Mouse (Mus musculus) midbrain, embryonic 11.5 days (tissue): ENCODE data around the gene Setd7. TPM values are rescaled to one million over a fixed set of nuclear protein-coding genes. Genes with fewer than 3 reads are reported as not detected.
A peak's percentile ranks its signal among the peaks of the same experiment; 100 is the strongest.

Source experiments
- ATAC-seq: fragments of 200-750 bp; cut with Nextera tagmentation; 2 replicates; pipeline ENCODE4 v1.8.0; 2017; ENCODE audit warnings: moderate TSS enrichment, moderate library complexity; ENCODE audit not compliant: low FRiP score
- DNase-seq: peaks from one replicate; pipeline ENCODE4 v3.0.0; 2015; ENCODE audit warnings: low spot score; ENCODE audit errors: missing footprints
- H3K27ac ChIP-seq: fragments of 300-500 bp; sonication (generic); 2 replicates; pipeline ENCODE4 v1.5.1; 2014; ENCODE audit warnings: low read depth, low read length
- H3K27me3 ChIP-seq: fragments of 300-500 bp; sonication (generic); 2 replicates; pipeline ENCODE4 v1.6.1; 2014; ENCODE audit warnings: mild to moderate bottlenecking, low read length, moderate library complexity, mixed read lengths; ENCODE audit not compliant: control insufficient read depth, insufficient read depth
- H3K36me3 ChIP-seq: fragments of 300-500 bp; sonication (generic); 2 replicates; pipeline ENCODE4 v1.6.1; 2014; ENCODE audit warnings: mild to moderate bottlenecking, low read length, moderate library complexity, mixed read lengths; ENCODE audit not compliant: control insufficient read depth, insufficient read depth
- H3K4me1 ChIP-seq: fragments of 300-500 bp; sonication (generic); 2 replicates; pipeline ENCODE4 v1.6.1; 2014; ENCODE audit warnings: low read length; ENCODE audit not compliant: control insufficient read depth, insufficient read depth
- H3K4me2 ChIP-seq: fragments of 300-500 bp; sonication (generic); 2 replicates; pipeline ENCODE4 v1.6.1; 2014; ENCODE audit warnings: mild to moderate bottlenecking, moderate library complexity
- H3K4me3 ChIP-seq: fragments of 300-500 bp; sonication (generic); 2 replicates; pipeline ENCODE4 v1.5.1; 2014; ENCODE audit warnings: low read depth, low read length
- H3K9ac ChIP-seq: fragments of 300-500 bp; sonication (generic); 2 replicates; pipeline ENCODE4 v1.6.1; 2014; ENCODE audit warnings: low read length
- H3K9me3 ChIP-seq: fragments of 300-500 bp; sonication (generic); 2 replicates; pipeline ENCODE4 v1.6.1; 2016; ENCODE audit warnings: low read length; ENCODE audit not compliant: control insufficient read depth
- WGBS: fragments of 180-500 bp; shearing (Covaris S2); extraction: QIAGEN DNeasy Blood & Tissue Kit; methylation state at CpG from one replicate; pipeline ENCODE4 v1.1.7; 2014; 5-methylcytosine and 5-hydroxymethylcytosine counted together
- polyA plus RNA-seq: library from polyadenylated mRNA; unstranded; fragments of >200 nt; fragmentation: Nextera tagmentation; extraction: Ambion mirVana; gene quantifications from 2 replicates; pipeline ENCODE4 v1.2.1, GENCODE M21; 2014

The Setd7 gene
- polyA plus RNA-seq = 3.4 and 3.8 TPM in 2 replicates

DNA sequence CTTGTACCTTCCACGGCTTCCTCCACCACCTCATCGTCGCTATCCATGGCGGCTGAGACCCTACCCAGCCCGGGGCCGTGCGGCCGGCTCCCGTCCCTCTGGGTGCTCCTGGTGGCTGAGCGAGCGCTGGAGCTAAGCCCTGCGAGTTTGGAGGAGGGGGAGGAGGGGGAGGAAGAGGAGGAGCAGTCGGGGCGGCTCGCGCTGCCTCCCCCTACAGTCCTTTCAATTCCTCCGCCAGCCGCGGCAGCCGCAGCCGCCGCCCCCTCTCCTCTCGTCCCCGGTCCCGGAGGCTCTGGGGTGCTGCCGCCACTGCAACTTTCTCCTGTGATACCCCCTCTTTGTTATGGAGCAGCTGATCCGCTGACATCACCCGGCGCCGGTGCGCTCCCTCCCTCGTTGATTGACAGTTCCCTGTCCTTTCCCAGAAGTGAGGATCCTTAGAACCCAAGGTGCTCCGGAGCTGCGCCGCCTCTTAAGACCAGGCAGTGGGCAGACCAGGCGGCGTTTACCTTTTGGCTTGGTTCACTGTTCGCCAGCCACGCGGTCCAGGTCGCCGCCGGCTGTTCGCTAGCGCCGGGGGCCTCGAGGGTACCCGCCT is at the start of gene Setd7:
TSS of gene Setd7 (minus strand) at position 369 of the 598 bp plus-strand sequence.
- H3K27ac ChIP-seq = peak within 1 kb of the TSS; percentile 85
- H3K27me3 ChIP-seq = no peaks in the 10 kb centered on the region; the same call in 1 of the 2 replicates
- peak within 1 kb of the TSS; percentile 66 for H3K4me2 ChIP-seq
- H3K9me3 ChIP-seq = no peaks in the 10 kb centered on the region
- peaks cover 16% of the 10 kb centered on the region for H3K4me1 ChIP-seq
- H3K4me3 ChIP-seq = peak within 1 kb of the TSS; percentile 65
- WGBS = 0% methylated on average over 46 of the region's 48 CpGs
- DNase-seq (peak; percentile 98), ATAC-seq (peak; percentile 87)
- peak within 1 kb of the TSS; percentile 93 for H3K9ac ChIP-seq
- no peaks in the 10 kb centered on the region for H3K36me3 ChIP-seq

DNA sequence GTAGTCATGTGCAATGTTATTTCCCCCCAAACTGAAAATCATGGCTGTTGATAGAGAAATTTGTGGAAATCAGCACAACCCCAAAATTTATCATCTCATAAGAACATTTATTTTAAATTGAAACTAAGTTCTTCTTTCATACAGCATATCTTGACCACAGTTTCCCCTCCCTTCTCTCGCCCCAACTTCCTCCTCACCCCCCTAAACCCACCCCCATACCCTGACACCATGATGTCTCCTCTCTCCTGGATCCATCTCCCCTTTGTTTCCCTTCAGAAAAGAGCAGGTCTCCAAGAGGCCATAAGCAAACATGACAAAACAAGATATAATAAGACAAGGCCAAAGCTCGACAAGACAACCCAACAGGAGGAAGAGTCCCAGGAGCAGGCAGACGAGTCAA is 43.8 kb upstream of the Setd7 start:
- 82% methylated on average over 3 of the region's 3 CpGs for WGBS

DNA sequence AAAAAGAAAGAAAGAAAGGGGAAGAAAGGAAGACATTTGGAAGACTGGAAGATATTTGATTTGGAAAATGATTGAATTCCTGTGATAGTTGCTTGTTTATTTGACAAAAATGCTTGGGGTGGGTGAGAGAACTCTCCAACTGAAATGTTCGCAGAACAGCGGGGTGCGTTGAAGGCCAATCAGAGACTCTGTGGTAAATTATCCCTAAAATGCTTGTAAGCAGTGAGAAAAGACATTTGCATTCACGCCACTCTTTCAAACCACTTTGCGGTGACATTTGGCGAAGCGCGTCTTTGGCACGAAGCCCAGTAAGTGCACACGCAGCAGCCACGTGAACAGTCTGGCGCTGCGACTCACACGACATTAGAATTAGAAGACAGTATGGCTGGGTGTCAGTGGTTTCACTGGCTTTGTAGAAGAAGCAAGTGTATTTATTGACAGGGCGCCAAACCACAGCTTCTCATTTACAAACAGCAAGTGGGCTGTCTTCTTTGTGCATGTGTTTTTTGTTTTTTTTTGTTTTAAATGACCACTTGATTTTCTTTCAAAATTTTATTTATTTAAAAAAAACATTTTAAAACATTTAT is 43.1 kb upstream of the Setd7 start:
- no peak overlapping the region for H3K4me3 ChIP-seq
- no peaks in the 10 kb centered on the region for H3K9me3 ChIP-seq
- H3K9ac ChIP-seq = no peak overlapping the region
- no peaks in the 10 kb centered on the region for H3K4me1 ChIP-seq
- ATAC-seq = no peak
- no peak overlapping the region for H3K27ac ChIP-seq
- H3K36me3 ChIP-seq = no peaks in the 10 kb centered on the region
- 94% methylated on average over 15 of the region's 15 CpGs for WGBS
- no peak for DNase-seq
- H3K27me3 ChIP-seq = no peaks in the 10 kb centered on the region
- H3K4me2 ChIP-seq = no peak overlapping the region

More for the DNA sequence above, 43.8 kb upstream of the Setd7 start:
- DNase-seq (no peak), ATAC-seq (no peak)
- Histone ChIP-seq H3K27ac (no peak overlapping the region), H3K27me3 (no peaks in the 10 kb centered on the region), H3K4me1 (no peaks in the 10 kb centered on the region), H3K9ac (no peak overlapping the region), H3K4me3 (no peak overlapping the region), H3K9me3 (no peaks in the 10 kb centered on the region), H3K36me3 (no peaks in the 10 kb centered on the region), H3K4me2 (no peak overlapping the region)

GRCm38 (mm10) chr3:51601461-51601860 is 40.8 kb upstream of the Setd7 start:
- Histone ChIP-seq H3K4me2 (no peak overlapping the region), H3K9ac (no peak overlapping the region), H3K4me3 (no peak overlapping the region), H3K9me3 (no peaks in the 10 kb centered on the region), H3K36me3 (no peaks in the 10 kb centered on the region), H3K4me1 (no peaks in the 10 kb centered on the region), H3K27me3 (no peaks in the 10 kb centered on the region), H3K27ac (no peak overlapping the region)
- WGBS = 90% methylated on average over 2 of the region's 2 CpGs
- DNase-seq = no peak
- no peak for ATAC-seq

GRCm38 (mm10) chr3:51600728-51601127 is 40.0 kb upstream of the Setd7 start:
- H3K4me1 ChIP-seq = no peaks in the 10 kb centered on the region
- peak; percentile 45 for DNase-seq
- WGBS = 94% methylated on average over 4 of the region's 4 CpGs
- no peak overlapping the region for H3K4me3 ChIP-seq
- no peak overlapping the region for H3K9ac ChIP-seq
- ATAC-seq = no peak
- no peaks in the 10 kb centered on the region for H3K27me3 ChIP-seq
- no peaks in the 10 kb centered on the region for H3K9me3 ChIP-seq
- H3K36me3 ChIP-seq = no peaks in the 10 kb centered on the region
- no peak overlapping the region for H3K4me2 ChIP-seq
- no peak overlapping the region for H3K27ac ChIP-seq

DNA sequence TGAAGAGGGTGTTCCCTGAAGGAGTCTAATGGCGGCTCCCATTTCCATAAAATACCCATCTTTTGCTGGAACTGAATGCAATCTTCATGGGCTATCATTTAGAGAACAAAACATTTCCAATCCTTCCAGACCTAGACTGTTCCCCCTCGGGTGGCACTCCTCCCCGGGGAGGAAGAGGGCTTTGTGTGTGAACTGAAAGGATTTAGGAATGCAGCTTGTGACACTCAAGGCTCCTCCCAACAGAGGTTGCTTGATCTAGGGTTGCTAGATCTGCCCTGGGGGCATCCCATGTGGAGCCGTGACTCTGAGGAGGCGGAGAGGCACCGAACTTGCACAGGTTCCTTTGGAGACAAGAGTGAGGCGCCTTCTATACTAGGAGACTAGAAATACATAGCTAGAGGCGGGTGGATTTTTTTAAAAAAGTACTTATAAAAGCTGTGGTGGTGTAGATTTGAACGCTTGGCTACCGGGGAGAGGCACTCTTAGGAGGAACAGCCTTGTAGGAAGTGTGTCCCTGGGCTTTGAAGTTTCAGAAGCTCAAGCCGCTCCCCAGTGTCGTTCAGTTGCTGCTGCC is 38.5 kb upstream of the Setd7 start:
- H3K9ac ChIP-seq = no peak overlapping the region
- 70% methylated on average over 12 of the region's 12 CpGs for WGBS
- H3K4me3 ChIP-seq = no peak overlapping the region
- no peaks in the 10 kb centered on the region for H3K9me3 ChIP-seq
- H3K4me2 ChIP-seq = no peak overlapping the region
- peak; percentile 78 for DNase-seq
- no peaks in the 10 kb centered on the region for H3K27me3 ChIP-seq
- no peaks in the 10 kb centered on the region for H3K4me1 ChIP-seq
- no peaks in the 10 kb centered on the region for H3K36me3 ChIP-seq
- H3K27ac ChIP-seq = no peak overlapping the region
- no peak for ATAC-seq

- Histone ChIP-seq H3K27ac (no peak overlapping the region), H3K9ac (no peak overlapping the region), H3K9me3 (no peaks in the 10 kb centered on the region), H3K27me3 (no peaks in the 10 kb centered on the region), H3K4me1 (no peaks in the 10 kb centered on the region), H3K4me3 (no peak overlapping the region), H3K4me2 (no peak overlapping the region), H3K36me3 (no peaks in the 10 kb centered on the region)
- ATAC-seq (no peak), DNase-seq (peak; percentile 39)
- WGBS = 80% methylated on average over 2 of the region's 2 CpGs
Measured at GRCm38 (mm10) chr3:51596538-51596937, 35.9 kb upstream of the Setd7 start.

DNA sequence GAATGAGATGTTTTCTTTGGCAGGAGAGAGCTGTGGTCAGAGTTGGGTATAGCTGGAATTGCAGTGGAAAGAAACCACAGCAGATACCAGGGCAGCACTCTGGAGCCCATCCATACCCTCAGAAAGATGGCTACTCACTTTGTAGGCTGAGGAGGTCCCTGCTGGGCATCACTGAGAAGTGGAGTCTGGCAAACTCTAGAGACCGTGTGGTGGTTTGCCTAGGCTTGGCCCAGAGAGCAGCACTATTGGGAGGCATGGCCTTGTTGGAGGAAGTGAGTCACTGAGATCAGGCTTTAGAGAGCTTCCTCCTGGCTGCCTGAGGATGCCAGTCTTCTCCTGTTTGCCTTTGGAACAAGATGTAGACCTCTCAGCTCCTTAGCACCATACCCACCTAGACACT is 32.8 kb upstream of the Setd7 start:
- Histone ChIP-seq H3K36me3 (no peaks in the 10 kb centered on the region), H3K4me1 (peaks cover 9% of the 10 kb centered on the region; the same call in 1 of the 2 replicates), H3K4me3 (no peak overlapping the region), H3K27me3 (no peaks in the 10 kb centered on the region), H3K4me2 (no peak overlapping the region), H3K9ac (no peak overlapping the region), H3K27ac (no peak overlapping the region), H3K9me3 (no peaks in the 10 kb centered on the region)
- no peak for DNase-seq
- 73% methylated on average over 1 of the region's 1 CpGs for WGBS
- ATAC-seq = no peak

- no peaks in the 10 kb centered on the region for H3K36me3 ChIP-seq
- WGBS = 91% methylated on average over 6 of the region's 6 CpGs
- H3K4me1 ChIP-seq = peaks cover 9% of the 10 kb centered on the region; the same call in 1 of the 2 replicates
- no peak overlapping the region for H3K4me3 ChIP-seq
- H3K27ac ChIP-seq = no peak overlapping the region
- ATAC-seq (no peak), DNase-seq (no peak)
- no peak overlapping the region for H3K4me2 ChIP-seq
- no peaks in the 10 kb centered on the region for H3K27me3 ChIP-seq
- no peaks in the 10 kb centered on the region for H3K9me3 ChIP-seq
- H3K9ac ChIP-seq = no peak overlapping the region
Measured at GRCm38 (mm10) chr3:51591591-51591990, 30.9 kb upstream of the Setd7 start.
